Mouse (Mus musculus): Measurements from ENCODE around the gene Cela1. TPM values are rescaled to one million over a fixed set of nuclear protein-coding genes. Genes with fewer than 3 reads are reported as not detected.
A peak's percentile ranks its signal among the peaks of the same experiment; 100 is the strongest.

Gene Cela1
- polyA plus RNA-seq, 1 experiment from 2014 or later = not detected

DNA sequence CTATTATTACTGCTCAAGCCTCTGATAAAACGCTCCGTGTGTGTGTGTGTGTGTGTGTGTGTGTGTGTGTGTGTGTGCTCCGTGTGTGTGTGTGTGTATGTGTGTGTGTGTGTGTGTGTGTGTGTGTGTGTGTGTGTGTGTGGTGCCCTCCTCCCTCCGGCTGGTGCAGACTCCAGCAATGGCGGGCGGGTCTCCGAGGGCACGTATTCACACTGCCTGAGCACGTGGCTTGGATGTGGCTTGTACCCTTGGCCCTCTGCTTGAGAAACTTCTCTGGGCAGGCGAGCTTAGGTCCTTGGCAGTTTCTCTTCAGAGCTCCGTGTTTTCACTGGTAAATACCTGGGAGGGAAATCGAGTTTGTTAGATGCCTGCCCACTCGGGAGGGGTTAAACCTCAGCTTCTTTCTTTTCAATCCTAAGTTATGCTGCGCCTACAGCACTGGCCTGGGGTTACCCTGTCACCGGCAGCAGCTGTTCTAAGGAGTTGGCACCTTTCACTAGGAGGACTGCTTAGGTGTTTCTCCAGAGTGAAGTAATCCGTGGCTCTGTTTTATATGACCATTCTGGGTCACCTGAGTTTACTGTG is 46.4 kb downstream of the Cela1 start:
- no peaks in the 10 kb centered on the region for H3K36me3 ChIP-seq (replicated peaks)
- WGBS = 83% methylated on average over 9 of the region's 16 CpGs
- no peaks in the 10 kb centered on the region for H3K9me3 ChIP-seq
- no peak overlapping the region for H3K27ac ChIP-seq
- H3K4me3 ChIP-seq (replicated peaks) = no peak overlapping the region
- peaks cover 30% of the 10 kb centered on the region for H3K27me3 ChIP-seq
- no peak overlapping the region for H3K4me2 ChIP-seq
- no peak overlapping the region for H3K9ac ChIP-seq
- ATAC-seq (ENCODE audit: low FRiP score) = no peak
- peaks cover 9% of the 10 kb centered on the region for H3K4me1 ChIP-seq

DNA sequence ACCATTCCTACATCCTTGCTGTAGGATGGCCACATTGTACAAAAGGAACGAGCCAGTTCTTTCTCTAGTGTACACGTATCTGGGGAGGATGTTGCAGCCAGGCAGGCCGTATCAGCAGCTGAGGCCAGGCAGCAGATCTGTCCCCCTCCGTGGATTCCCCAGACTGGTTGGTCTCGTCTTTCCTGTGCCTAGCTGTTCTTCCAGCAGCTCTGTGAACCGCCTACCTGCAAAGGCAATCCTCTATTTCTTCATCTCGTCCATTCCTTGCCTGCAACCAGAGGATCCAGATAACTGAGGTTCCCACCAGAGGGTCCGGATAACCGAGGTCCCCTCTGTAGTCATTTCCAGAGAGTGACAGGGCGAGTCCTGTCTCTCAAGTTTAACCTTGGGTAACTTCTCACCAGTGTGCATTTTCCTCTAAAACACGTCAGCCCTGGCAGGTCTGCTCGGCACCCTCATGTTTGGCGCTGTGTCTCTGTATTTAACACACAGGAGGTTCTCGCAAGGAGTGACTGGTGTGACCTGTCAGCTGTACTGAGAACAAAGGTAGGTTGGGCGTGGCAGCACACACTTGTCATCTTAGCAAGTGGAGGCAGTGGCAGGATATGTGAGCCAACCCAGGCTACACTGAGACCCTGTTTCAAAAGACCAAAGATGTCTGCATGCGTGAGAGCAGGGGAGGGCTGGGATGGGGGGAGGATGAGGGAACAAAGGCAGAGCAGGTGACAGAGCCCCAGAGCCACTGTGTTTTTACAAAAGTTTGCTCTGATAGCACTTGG is 47.6 kb downstream of the Cela1 start:
- no peak overlapping the region for H3K9ac ChIP-seq
- no peak overlapping the region for H3K4me3 ChIP-seq (replicated peaks)
- peaks cover 41% of the 10 kb centered on the region for H3K27me3 ChIP-seq
- H3K36me3 ChIP-seq (replicated peaks) = no peaks in the 10 kb centered on the region
- 80% methylated on average over 16 of the region's 16 CpGs for WGBS
- H3K9me3 ChIP-seq = no peaks in the 10 kb centered on the region
- no peak for ATAC-seq (ENCODE audit: low FRiP score)
- no peak overlapping the region for H3K27ac ChIP-seq
- peaks cover 13% of the 10 kb centered on the region for H3K4me1 ChIP-seq
- no peak overlapping the region for H3K4me2 ChIP-seq

- H3K4me1 ChIP-seq = peaks cover 13% of the 10 kb centered on the region
- H3K4me3 ChIP-seq (replicated peaks) = no peak overlapping the region
- peaks cover 64% of the 10 kb centered on the region for H3K27me3 ChIP-seq
- ATAC-seq (ENCODE audit: low FRiP score) = no peak
- no peak overlapping the region for H3K9ac ChIP-seq
- no peak overlapping the region for H3K4me2 ChIP-seq
- H3K9me3 ChIP-seq = no peaks in the 10 kb centered on the region
- 19% methylated on average over 6 of the region's 6 CpGs for WGBS
- no peak overlapping the region for H3K27ac ChIP-seq
- H3K36me3 ChIP-seq (replicated peaks) = no peaks in the 10 kb centered on the region
Measured at GRCm38 (mm10) chr15:100637661-100638060, 50.1 kb downstream of the Cela1 start.

DNA sequence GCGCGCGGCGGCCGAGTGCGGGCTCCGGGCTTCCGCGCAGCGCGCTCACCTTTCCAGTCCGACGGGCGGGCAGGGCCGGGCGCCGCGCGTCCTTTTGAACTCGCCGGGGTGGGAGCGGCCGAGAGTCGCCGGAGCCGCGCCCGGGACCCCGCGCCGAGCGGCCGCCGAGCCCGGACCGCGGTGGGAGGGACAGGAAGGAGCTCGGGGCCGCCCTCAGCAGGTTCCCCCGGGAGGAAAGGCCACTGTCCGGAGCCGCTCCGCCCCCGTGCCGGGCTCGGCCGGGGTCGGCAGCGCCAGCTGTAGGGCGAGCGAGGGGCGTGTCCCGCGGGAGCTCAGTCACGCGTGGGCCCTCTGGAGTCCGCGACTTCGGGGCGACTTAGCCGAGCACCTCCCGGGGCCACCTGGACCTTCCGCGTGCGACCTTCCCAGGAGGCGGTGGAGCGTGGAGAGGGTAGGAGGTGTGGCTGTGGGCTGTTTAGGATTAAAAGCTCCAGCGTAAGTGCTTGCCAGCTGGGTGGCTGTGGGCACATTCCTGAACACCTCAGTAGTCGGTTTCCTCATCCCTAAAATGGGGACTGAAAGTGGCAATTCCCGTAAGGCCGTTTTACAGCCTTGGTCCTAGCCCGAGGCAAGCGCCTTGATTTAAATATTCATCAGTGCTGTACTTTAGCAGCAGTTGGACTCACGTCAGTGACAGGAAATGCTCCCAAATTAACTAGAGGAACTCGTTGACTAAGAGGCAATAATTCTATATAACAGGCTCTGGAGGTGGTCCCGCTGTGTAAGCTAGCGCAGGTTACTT is 50.8 kb downstream of the Cela1 start, which contains the start of gene Smagp:
Gene Smagp, minus strand, starts transcription at position 241 of the 802 bp plus-strand sequence.
- Histone ChIP-seq H3K9me3 (no peaks in the 10 kb centered on the region), H3K36me3 (replicated peaks) (no peaks in the 10 kb centered on the region), H3K4me3 (replicated peaks) (peak within 1 kb of the TSS; percentile 50), H3K9ac (peak within 1 kb of the TSS; percentile 42), H3K27me3 (peaks cover 71% of the 10 kb centered on the region), H3K4me2 (peak within 1 kb of the TSS; percentile 81), H3K4me1 (peaks cover 13% of the 10 kb centered on the region), H3K27ac (no peak within 1 kb of the TSS)
- WGBS = under 1% methylated on average over 77 of the region's 77 CpGs
- ATAC-seq (ENCODE audit: low FRiP score) = no peak

GRCm38 (mm10) chr15:100635851-100636645 is 51.7 kb downstream of the Cela1 start:
- peak overlapping the region; percentile 50 for H3K4me3 ChIP-seq (replicated peaks)
- peaks cover 13% of the 10 kb centered on the region for H3K4me1 ChIP-seq
- peak overlapping the region; percentile 81 for H3K4me2 ChIP-seq
- WGBS = 3% methylated on average over 38 of the region's 38 CpGs
- no peaks in the 10 kb centered on the region for H3K36me3 ChIP-seq (replicated peaks)
- H3K27ac ChIP-seq = no peak overlapping the region
- no peak for ATAC-seq (ENCODE audit: low FRiP score)
- H3K27me3 ChIP-seq = peaks cover 76% of the 10 kb centered on the region
- H3K9ac ChIP-seq = peak overlapping the region; percentile 42; the same call in 1 of the 2 replicates
- H3K9me3 ChIP-seq = no peaks in the 10 kb centered on the region

DNA sequence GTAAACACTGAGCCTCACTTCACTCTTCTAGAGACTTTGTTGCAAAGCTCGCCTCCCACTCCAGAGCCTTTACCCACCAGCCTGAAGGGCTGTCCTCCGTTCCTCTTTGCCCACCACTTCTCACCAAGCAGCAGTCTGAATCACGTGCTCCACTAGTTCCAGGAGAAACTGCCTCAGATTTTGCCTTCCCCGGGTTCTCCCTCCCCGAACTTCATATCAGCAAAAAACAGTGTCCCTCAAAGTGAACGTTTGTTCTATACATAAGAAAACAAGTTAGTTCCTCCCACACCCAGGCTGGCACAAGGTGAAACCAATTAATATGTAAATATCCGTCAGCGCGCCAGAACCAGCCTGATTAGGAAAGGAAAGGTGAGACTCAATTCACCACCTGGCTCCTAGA is 52.5 kb downstream of the Cela1 start:
- Histone ChIP-seq H3K4me2 (no peak overlapping the region), H3K9me3 (no peaks in the 10 kb centered on the region), H3K9ac (no peak overlapping the region), H3K4me1 (peaks cover 13% of the 10 kb centered on the region), H3K4me3 (replicated peaks) (no peak overlapping the region), H3K27me3 (peaks cover 76% of the 10 kb centered on the region), H3K36me3 (replicated peaks) (no peaks in the 10 kb centered on the region), H3K27ac (no peak overlapping the region)
- 11% methylated on average over 9 of the region's 9 CpGs for WGBS
- ATAC-seq (ENCODE audit: low FRiP score) = no peak

DNA sequence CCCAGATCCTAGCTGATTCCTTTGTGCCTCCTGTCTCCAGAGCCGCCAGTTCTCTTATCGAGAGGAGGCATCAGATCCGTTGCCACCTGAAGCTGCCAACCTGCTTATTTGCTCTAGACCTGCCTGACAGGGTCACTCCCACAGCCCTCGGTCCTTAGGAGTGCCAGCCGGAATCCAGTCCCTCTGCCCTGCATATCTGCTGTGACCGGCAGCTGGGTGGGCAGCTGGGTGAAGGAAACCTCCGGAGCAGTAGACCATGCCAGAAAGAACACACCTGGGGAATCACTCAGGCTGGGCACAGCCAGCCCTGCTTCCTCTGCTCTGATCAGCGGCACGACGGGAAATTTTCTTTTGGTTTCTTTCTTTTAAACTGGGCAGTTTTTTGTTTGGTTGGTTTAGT is 54.4 kb downstream of the Cela1 start:
- Histone ChIP-seq H3K27ac (no peak overlapping the region), H3K27me3 (peaks cover 72% of the 10 kb centered on the region), H3K9me3 (no peaks in the 10 kb centered on the region), H3K36me3 (replicated peaks) (no peaks in the 10 kb centered on the region), H3K9ac (no peak overlapping the region), H3K4me2 (no peak overlapping the region), H3K4me1 (peaks cover 13% of the 10 kb centered on the region), H3K4me3 (replicated peaks) (no peak overlapping the region)
- ATAC-seq (ENCODE audit: low FRiP score) = no peak
- WGBS = 86% methylated on average over 10 of the region's 10 CpGs

DNA sequence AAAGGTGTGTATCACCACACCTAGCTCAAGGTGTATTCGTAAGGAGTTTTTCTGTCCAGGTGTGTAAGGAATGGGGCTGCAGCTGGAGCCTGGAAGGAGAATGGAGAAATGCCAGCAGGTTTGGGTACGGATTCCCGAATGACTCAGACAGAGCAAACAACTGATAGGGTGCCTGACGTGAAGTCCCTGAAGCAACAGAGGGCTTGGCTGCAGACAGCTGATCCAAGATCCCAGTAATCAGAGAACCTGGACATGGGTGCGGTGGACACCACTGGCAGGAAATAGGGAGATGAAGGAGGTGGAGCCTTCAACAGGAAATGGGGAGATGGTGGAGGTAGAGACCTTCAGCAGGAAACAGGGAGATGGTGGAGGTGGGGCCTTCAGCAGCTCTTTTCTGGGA is 55.4 kb downstream of the Cela1 start:
- no peak for ATAC-seq (ENCODE audit: low FRiP score)
- no peak overlapping the region for H3K27ac ChIP-seq
- H3K27me3 ChIP-seq = peaks cover 66% of the 10 kb centered on the region
- H3K4me1 ChIP-seq = peaks cover 22% of the 10 kb centered on the region
- H3K9ac ChIP-seq = no peak overlapping the region
- no peak overlapping the region for H3K4me3 ChIP-seq (replicated peaks)
- H3K36me3 ChIP-seq (replicated peaks) = no peaks in the 10 kb centered on the region
- H3K9me3 ChIP-seq = no peaks in the 10 kb centered on the region
- H3K4me2 ChIP-seq = no peak overlapping the region
- 87% methylated on average over 5 of the region's 5 CpGs for WGBS

GRCm38 (mm10) chr15:100631454-100632170 is 56.1 kb downstream of the Cela1 start:
- Histone ChIP-seq H3K36me3 (replicated peaks) (no peaks in the 10 kb centered on the region), H3K27ac (no peak overlapping the region), H3K27me3 (peaks cover 59% of the 10 kb centered on the region), H3K4me3 (replicated peaks) (no peak overlapping the region), H3K4me1 (peaks cover 16% of the 10 kb centered on the region), H3K4me2 (no peak overlapping the region), H3K9ac (no peak overlapping the region), H3K9me3 (no peaks in the 10 kb centered on the region)
- WGBS = 92% methylated on average over 12 of the region's 12 CpGs
- ATAC-seq (ENCODE audit: low FRiP score) = no peak

GRCm38 (mm10) chr15:100630126-100630525 is 57.6 kb downstream of the Cela1 start:
- peaks cover 44% of the 10 kb centered on the region for H3K27me3 ChIP-seq
- H3K9ac ChIP-seq = no peak overlapping the region
- no peak overlapping the region for H3K27ac ChIP-seq
- no peaks in the 10 kb centered on the region for H3K36me3 ChIP-seq (replicated peaks)
- 45% methylated on average over 3 of the region's 3 CpGs for WGBS
- no peak overlapping the region for H3K4me2 ChIP-seq
- no peak overlapping the region for H3K4me3 ChIP-seq (replicated peaks)
- no peaks in the 10 kb centered on the region for H3K9me3 ChIP-seq
- peaks cover 9% of the 10 kb centered on the region for H3K4me1 ChIP-seq
- no peak for ATAC-seq (ENCODE audit: low FRiP score)

GRCm38 (mm10) chr15:100628797-100629196 is 58.9 kb downstream of the Cela1 start:
- WGBS = 53% methylated on average over 7 of the region's 7 CpGs
- Histone ChIP-seq H3K27ac (no peak overlapping the region), H3K4me3 (replicated peaks) (no peak overlapping the region)

More at GRCm38 (mm10) chr15:100628797-100629196, 58.9 kb downstream of the Cela1 start:
- H3K36me3 ChIP-seq (replicated peaks) = no peaks in the 10 kb centered on the region
- peaks cover 33% of the 10 kb centered on the region for H3K27me3 ChIP-seq
- ATAC-seq (ENCODE audit: low FRiP score) = no peak
- H3K9me3 ChIP-seq = no peaks in the 10 kb centered on the region
- H3K4me1 ChIP-seq = peaks cover 9% of the 10 kb centered on the region
- H3K9ac ChIP-seq = no peak overlapping the region
- no peak overlapping the region for H3K4me2 ChIP-seq

All from forebrain, embryonic 12.5 days (tissue).